Mouse (Mus musculus) forebrain, embryonic 13.5 days (tissue): ENCODE measurements around the gene Klre1. TPM values are rescaled to one million over a fixed set of nuclear protein-coding genes. Genes with fewer than 3 reads are reported as not detected.

ENCODE experiments used
- ATAC-seq: fragments of 200-750 bp; cut with Nextera tagmentation; 2 replicates; pipeline ENCODE4 v1.8.0; 2017
- H3K27ac ChIP-seq: fragments of 300-500 bp; sonication (generic); 2 replicates; pipeline ENCODE4 v1.5.1; 2015; ENCODE audit warnings: inconsistent platforms, mild to moderate bottlenecking, moderate library complexity
- H3K27me3 ChIP-seq: fragments of 300-500 bp; sonication (generic); 2 replicates; pipeline ENCODE4 v1.6.1; 2015; ENCODE audit warnings: mild to moderate bottlenecking, inconsistent platforms
- H3K36me3 ChIP-seq: fragments of 300-500 bp; sonication (generic); 2 replicates; pipeline ENCODE4 v1.6.1; 2015; ENCODE audit warnings: mild to moderate bottlenecking, inconsistent platforms; ENCODE audit not compliant: poor library complexity, severe bottlenecking
- H3K4me1 ChIP-seq: fragments of 300-500 bp; sonication (generic); 2 replicates; pipeline ENCODE4 v1.6.1; 2015; ENCODE audit warnings: inconsistent platforms
- H3K4me2 ChIP-seq: fragments of 300-500 bp; sonication (generic); 2 replicates; pipeline ENCODE4 v1.6.1; 2015; ENCODE audit warnings: inconsistent platforms, mild to moderate bottlenecking, moderate library complexity
- H3K4me3 ChIP-seq: fragments of 300-500 bp; sonication (generic); 2 replicates; pipeline ENCODE4 v1.5.1; 2015; ENCODE audit warnings: mild to moderate bottlenecking, inconsistent platforms
- H3K9ac ChIP-seq: fragments of 300-500 bp; sonication (generic); 2 replicates; pipeline ENCODE4 v1.6.1; 2015; ENCODE audit warnings: mild to moderate bottlenecking, inconsistent platforms
- H3K9me3 ChIP-seq: fragments of 300-500 bp; sonication (generic); replicated peaks from 2 replicates; pipeline ENCODE4 v1.6.1; 2016; ENCODE audit warnings: inconsistent platforms
- WGBS: fragments of 180-500 bp; shearing (Covaris S2); methylation state at CpG from one replicate; pipeline ENCODE4 v1.1.7; 2015; 5-methylcytosine and 5-hydroxymethylcytosine counted together
- polyA plus RNA-seq: library from polyadenylated mRNA; unstranded; fragments of >200 nt; fragmentation: Nextera tagmentation; extraction: Ambion mirVana; gene quantifications from 2 replicates; pipeline ENCODE4 v1.2.1, GENCODE M21; 2015

Gene Klre1
- polyA plus RNA-seq, result not detected in 2 replicates

DNA sequence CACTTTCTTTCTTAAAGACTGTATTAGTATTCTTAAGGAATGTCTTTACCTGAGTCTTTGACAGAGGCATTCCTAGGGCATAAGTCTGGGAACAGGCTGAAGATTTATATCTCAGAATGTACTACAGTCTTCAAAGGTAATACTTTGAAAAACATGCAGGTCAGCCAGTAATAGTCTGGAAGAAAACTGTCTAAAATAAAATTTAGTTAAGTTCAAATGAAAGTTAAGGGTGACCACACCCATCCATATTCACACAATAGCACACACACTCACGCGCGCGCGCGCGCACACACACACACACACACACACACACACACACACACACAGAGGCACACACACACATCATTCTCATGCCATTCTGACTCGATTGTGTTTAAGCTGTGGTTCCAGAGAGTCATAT lies at the start of gene Klre1:
Klre1 (plus strand) TSS at position 301 of the 400 bp plus-strand sequence.
- 94% methylated on average over 8 of the region's 8 CpGs for WGBS
- no peaks in the 10 kb centered on the region for H3K27me3 ChIP-seq
- no peak within 1 kb of the TSS for H3K4me3 ChIP-seq
- no peak within 1 kb of the TSS for H3K9ac ChIP-seq
- H3K27ac ChIP-seq, result no peak within 1 kb of the TSS
- H3K36me3 ChIP-seq, result no peaks in the 10 kb centered on the region
- ATAC-seq, result no peak
- H3K9me3 ChIP-seq, result no peaks in the 10 kb centered on the region
- no peaks in the 10 kb centered on the region for H3K4me1 ChIP-seq
- no peak within 1 kb of the TSS for H3K4me2 ChIP-seq

DNA sequence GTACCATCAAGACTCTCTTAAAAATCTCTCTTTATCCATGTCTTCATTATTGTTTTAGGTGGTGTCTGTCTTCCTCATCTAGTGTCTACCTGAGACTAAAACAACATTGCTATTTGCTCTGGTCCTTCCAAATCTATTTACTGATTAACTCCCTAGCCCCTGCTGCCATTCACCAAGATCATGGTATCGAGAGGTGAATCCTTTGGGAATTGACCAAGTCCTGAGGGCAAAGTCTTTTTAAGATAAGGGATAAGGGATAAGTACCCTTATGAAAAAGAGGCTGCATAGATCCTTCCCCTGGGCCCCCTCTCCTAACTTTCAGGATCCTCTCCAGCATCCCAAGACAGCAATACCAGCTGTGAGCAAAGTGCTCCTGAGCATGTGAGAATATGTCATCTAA lies 48.1 kb upstream of the Klre1 start:
- 93% methylated on average over 1 of the region's 1 CpGs for WGBS
- Histone ChIP-seq H3K9me3 (no peaks in the 10 kb centered on the region), H3K27ac (no peak overlapping the region), H3K4me3 (no peak overlapping the region), H3K27me3 (no peaks in the 10 kb centered on the region), H3K9ac (no peak overlapping the region), H3K36me3 (no peaks in the 10 kb centered on the region), H3K4me2 (no peak overlapping the region), H3K4me1 (peaks cover 7% of the 10 kb centered on the region)
- no peak for ATAC-seq

DNA sequence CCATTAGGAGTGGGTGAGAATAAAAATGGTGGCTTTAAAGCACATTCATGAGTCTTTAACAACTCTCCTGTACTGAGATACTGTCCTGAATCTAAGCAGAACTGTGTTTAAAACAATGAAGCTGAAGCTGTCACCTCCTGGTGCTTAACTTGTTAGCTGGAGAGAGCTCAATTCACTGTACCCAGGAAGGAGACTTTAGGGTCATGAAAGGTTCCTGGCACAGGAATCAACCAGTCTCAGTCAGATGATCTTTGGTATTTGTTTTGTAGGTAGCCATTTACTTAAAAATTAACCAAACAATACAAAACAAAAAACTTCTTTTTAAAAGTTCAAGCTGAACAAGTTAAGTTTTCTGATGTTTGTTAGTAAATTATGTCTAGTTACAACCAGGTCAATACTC lies 47.4 kb upstream of the Klre1 start:
- Histone ChIP-seq H3K4me2 (no peak overlapping the region), H3K27ac (no peak overlapping the region), H3K9ac (no peak overlapping the region), H3K4me1 (peaks cover 14% of the 10 kb centered on the region), H3K9me3 (no peaks in the 10 kb centered on the region), H3K4me3 (no peak overlapping the region), H3K36me3 (no peaks in the 10 kb centered on the region), H3K27me3 (no peaks in the 10 kb centered on the region)
- ATAC-seq, result no peak

- Histone ChIP-seq H3K4me2 (peak overlapping the region; percentile 75), H3K9me3 (no peaks in the 10 kb centered on the region), H3K27me3 (no peaks in the 10 kb centered on the region), H3K27ac (peak overlapping the region; percentile 37), H3K4me1 (peaks cover 21% of the 10 kb centered on the region), H3K36me3 (peaks cover 5% of the 10 kb centered on the region; the same call in 1 of the 2 replicates), H3K9ac (peak overlapping the region; percentile 83; the same call in 1 of the 2 replicates), H3K4me3 (peak overlapping the region; percentile 90)
- WGBS, result 35% methylated on average over 7 of the region's 7 CpGs
- peak; percentile 33 for ATAC-seq
These were observed 45.2 kb upstream of the Klre1 start for GRCm38 (mm10) chr6:129532556-129532941.

DNA sequence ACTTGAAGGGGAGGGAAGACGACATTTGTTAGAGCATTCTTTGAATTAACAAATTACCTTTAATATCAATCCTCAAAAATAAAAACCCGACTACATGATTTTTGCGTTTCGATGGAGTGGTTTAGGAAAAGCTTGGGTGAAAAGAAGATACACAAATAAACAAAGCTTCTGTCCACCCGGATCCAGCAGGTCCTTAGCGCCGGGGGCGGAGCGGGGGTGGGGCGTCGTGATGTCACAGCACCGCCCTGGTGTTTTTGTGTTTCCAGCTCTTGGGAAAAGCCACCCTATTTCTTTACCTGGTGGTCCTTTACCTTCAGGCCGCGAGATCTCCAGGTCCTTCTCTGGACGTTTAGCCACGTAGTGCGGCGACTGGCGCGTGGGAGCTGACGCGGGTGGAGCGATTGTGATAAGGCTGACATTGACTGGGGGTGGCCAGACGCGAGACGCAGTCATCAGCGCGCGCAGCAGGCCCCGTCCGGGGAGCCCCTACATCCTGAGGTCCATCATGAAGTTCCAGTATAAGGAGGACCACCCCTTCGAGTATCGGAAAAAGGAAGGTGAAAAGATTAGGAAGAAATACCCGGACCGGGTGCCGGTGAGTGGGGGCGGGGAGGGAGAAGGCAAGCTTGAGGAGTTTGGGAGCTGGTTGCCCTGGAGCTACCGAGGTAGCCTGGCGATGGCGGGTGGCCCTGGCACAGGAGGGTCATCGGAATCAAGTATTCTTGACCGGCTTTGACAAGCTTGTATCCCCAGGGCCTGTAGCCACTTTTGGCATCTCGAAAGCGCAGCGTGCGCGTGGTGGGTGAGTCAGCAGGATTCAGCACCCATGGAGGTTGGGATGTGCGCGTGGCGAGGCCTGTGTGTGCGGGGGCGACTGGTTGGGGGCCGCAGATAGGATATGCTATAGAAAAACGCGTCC lies 44.5 kb upstream of the Klre1 start, which contains the start of gene Gabarapl1:
Gabarapl1 (plus strand) TSS at position 219 of the 919 bp plus-strand sequence.
- H3K4me2 ChIP-seq, result peak within 1 kb of the TSS; percentile 75
- H3K27me3 ChIP-seq, result no peaks in the 10 kb centered on the region
- peak within 1 kb of the TSS; percentile 37 for H3K27ac ChIP-seq
- peak; percentile 90 for ATAC-seq
- WGBS, result under 1% methylated on average over 55 of the region's 55 CpGs
- H3K9me3 ChIP-seq, result no peaks in the 10 kb centered on the region
- peaks cover 10% of the 10 kb centered on the region for H3K36me3 ChIP-seq
- peak within 1 kb of the TSS; percentile 90 for H3K4me3 ChIP-seq
- peak within 1 kb of the TSS; percentile 83 for H3K9ac ChIP-seq
- H3K4me1 ChIP-seq, result peaks cover 21% of the 10 kb centered on the region

GRCm38 (mm10) chr6:129534057-129534456 lies 43.6 kb upstream of the Klre1 start:
- Histone ChIP-seq H3K4me2 (peak overlapping the region; percentile 75), H3K27ac (peak overlapping the region; percentile 37), H3K9ac (peak overlapping the region; percentile 83), H3K27me3 (no peaks in the 10 kb centered on the region), H3K9me3 (no peaks in the 10 kb centered on the region), H3K36me3 (peaks cover 19% of the 10 kb centered on the region), H3K4me3 (peak overlapping the region; percentile 90), H3K4me1 (peaks cover 21% of the 10 kb centered on the region)
- peak; percentile 52 for ATAC-seq
- WGBS, result 6% methylated on average over 9 of the region's 9 CpGs

- H3K4me2 ChIP-seq, result peak overlapping the region; percentile 75
- peak; percentile 11; the same call in 1 of the 2 replicates for ATAC-seq
- H3K27ac ChIP-seq, result no peak overlapping the region; the same call in 1 of the 2 replicates
- peak overlapping the region; percentile 83 for H3K9ac ChIP-seq
- peaks cover 25% of the 10 kb centered on the region for H3K36me3 ChIP-seq
- no peaks in the 10 kb centered on the region for H3K9me3 ChIP-seq
- H3K4me3 ChIP-seq, result peak overlapping the region; percentile 90
- H3K27me3 ChIP-seq, result no peaks in the 10 kb centered on the region
- 62% methylated on average over 4 of the region's 4 CpGs for WGBS
- peaks cover 21% of the 10 kb centered on the region for H3K4me1 ChIP-seq
These were observed 43.0 kb upstream of the Klre1 start for GRCm38 (mm10) chr6:129534627-129535190.

- Histone ChIP-seq H3K9ac (no peak overlapping the region), H3K27me3 (no peaks in the 10 kb centered on the region), H3K4me1 (peaks cover 21% of the 10 kb centered on the region), H3K4me2 (peak overlapping the region; percentile 75), H3K4me3 (peak overlapping the region; percentile 90; the same call in 1 of the 2 replicates), H3K9me3 (no peaks in the 10 kb centered on the region), H3K36me3 (peaks cover 35% of the 10 kb centered on the region), H3K27ac (no peak overlapping the region)
- WGBS, result 90% methylated on average over 4 of the region's 4 CpGs
- ATAC-seq, result no peak
These were observed 42.0 kb upstream of the Klre1 start for GRCm38 (mm10) chr6:129535723-129536122.

DNA sequence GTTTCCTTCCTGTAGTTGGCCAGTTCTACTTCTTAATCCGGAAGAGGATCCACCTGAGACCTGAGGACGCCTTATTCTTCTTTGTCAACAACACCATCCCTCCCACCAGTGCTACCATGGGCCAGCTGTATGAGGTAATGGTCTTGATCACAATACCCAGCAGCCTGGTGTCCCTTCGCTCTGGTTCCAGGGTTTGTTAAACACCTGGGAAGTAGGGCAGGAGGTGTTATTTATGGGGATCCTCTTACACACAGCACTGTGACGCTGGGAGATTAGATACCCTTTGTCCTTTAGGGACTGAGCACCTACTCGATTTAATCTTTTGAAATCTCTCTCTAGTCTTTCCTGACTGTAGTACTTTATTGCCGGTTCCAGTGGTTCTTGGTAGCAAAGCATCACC lies 39.1 kb upstream of the Klre1 start:
- Histone ChIP-seq H3K4me1 (peaks cover 17% of the 10 kb centered on the region), H3K36me3 (peaks cover 53% of the 10 kb centered on the region), H3K9ac (no peak overlapping the region), H3K4me3 (no peak overlapping the region), H3K4me2 (no peak overlapping the region), H3K27ac (no peak overlapping the region), H3K9me3 (no peaks in the 10 kb centered on the region), H3K27me3 (no peaks in the 10 kb centered on the region)
- ATAC-seq, result no peak
- whole genome bisulfite sequencing, result 82% methylated on average over 6 of the region's 6 CpGs

DNA sequence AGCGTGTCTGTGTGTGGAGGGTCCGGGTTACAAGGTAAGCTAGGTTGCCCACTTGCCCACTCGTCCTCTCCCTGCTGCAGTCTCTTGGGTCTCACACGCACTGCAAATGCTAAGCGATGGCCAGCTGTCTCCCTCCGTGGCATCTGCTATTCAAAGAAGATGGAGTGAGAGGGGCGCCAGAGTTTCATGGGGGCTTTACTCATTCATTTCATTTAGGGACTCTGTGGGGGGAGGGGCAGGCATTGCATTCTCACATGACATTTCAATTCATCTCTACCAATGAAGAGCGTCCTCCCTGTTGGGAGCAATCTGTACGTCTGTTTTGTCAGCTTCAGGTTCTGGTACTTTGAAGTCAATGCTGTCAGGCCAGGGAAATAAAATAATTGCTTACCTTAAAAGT lies 35.8 kb upstream of the Klre1 start:
- peaks cover 4% of the 10 kb centered on the region; the same call in 1 of the 2 replicates for H3K4me1 ChIP-seq
- H3K27me3 ChIP-seq, result no peaks in the 10 kb centered on the region
- no peak overlapping the region for H3K4me3 ChIP-seq
- H3K9me3 ChIP-seq, result no peaks in the 10 kb centered on the region
- H3K9ac ChIP-seq, result no peak overlapping the region
- WGBS, result 71% methylated on average over 9 of the region's 9 CpGs
- no peak overlapping the region for H3K4me2 ChIP-seq
- peaks cover 53% of the 10 kb centered on the region for H3K36me3 ChIP-seq
- no peak for ATAC-seq
- H3K27ac ChIP-seq, result no peak overlapping the region

- peaks cover 4% of the 10 kb centered on the region; the same call in 1 of the 2 replicates for H3K4me1 ChIP-seq
- H3K27ac ChIP-seq, result no peak overlapping the region
- H3K9ac ChIP-seq, result no peak overlapping the region
- 93% methylated on average over 3 of the region's 3 CpGs for WGBS
- no peaks in the 10 kb centered on the region for H3K27me3 ChIP-seq
- H3K36me3 ChIP-seq, result peaks cover 48% of the 10 kb centered on the region
- ATAC-seq, result no peak
- H3K4me3 ChIP-seq, result no peak overlapping the region
- no peak overlapping the region for H3K4me2 ChIP-seq
- H3K9me3 ChIP-seq, result no peaks in the 10 kb centered on the region
These were observed 35.2 kb upstream of the Klre1 start for GRCm38 (mm10) chr6:129542540-129542939.
